Mouse (Mus musculus) bone marrow, adult 2 months (tissue): ENCODE results near the gene Gm3488.
"Not testable (repeated sequence)": the region's sequence is repeated elsewhere in the genome, so short reads cannot be mapped to it uniquely, and the experiment has no call there.

Experiments
- CTCF ChIP-seq: fragments of 200-500 bp; IDR thresholded peaks from 2 replicates; pipeline ENCODE4 v1.5.1; 2011; ENCODE audit warnings: low read length, control low read depth; ENCODE audit not compliant: control insufficient read depth, insufficient read depth
- POLR2A ChIP-seq: fragments of 200-500 bp; IDR thresholded peaks from 2 replicates; pipeline ENCODE4 v1.6.1; 2011; ENCODE audit warnings: low read depth, mild to moderate bottlenecking, control low read depth, low read length, borderline replicate concordance; ENCODE audit not compliant: control insufficient read depth

- not testable (repeated sequence) for TF ChIP-seq CTCF, POLR2A
These were observed 46.1 kb upstream of the Gm3488 start, which contains the start of gene Gm3194 for GRCm38 (mm10) chr14:5455367-5455766.
